Mouse (Mus musculus): ENCODE measurements at regions not wholly inside any gene's neighbourhood (a gene's known extent, or its start where the extent isn't known, plus 50 kb on each side); places are given as distances from the start of the nearest gene placed in this dataset.

DNA sequence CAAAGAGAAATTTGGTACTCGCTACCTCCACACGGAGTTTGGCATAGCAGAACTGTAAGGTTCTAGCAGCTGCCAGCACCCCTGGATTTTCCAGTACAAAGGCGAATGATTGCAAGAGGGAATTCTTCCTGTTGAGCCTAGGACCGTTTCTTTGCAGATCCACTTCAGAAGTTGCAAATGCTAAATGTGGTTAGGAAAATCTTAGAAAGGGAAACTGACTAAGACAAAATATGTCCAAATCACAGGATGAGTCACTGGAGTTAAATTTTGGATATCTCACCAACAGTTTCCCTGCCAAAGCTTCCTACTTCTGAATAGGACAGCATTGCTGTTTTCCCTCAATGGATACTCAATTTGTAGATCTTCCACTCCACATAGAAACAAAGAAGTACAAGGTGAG, 395.4 kb upstream of the Ubash3b start:
- DNase-seq = no peak

DNA sequence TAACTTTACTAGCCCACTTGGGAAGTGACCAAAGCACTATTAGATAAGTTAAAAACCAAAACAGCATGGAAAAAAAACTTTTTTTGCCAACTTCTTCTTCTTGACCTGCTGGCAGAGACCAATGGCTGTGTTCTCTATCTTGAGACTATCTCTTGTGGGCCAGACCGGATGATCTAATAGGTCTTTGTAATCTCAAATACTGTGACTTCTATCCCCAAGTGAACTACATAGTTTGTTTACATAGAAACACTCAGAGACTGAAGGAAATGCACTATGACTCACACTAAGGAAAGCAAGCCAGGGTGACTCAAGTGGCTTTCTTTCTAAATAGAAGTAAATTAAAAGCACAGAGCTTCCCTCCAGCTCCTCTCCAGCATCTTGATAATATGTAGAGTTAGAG, 384.3 kb upstream of the Ubash3b start:
- DNase-seq = peak; percentile 35

GRCm38 (mm10) chr9:41542511-41542910, 381.0 kb upstream of the Ubash3b start:
- DNase-seq = no peak

DNA sequence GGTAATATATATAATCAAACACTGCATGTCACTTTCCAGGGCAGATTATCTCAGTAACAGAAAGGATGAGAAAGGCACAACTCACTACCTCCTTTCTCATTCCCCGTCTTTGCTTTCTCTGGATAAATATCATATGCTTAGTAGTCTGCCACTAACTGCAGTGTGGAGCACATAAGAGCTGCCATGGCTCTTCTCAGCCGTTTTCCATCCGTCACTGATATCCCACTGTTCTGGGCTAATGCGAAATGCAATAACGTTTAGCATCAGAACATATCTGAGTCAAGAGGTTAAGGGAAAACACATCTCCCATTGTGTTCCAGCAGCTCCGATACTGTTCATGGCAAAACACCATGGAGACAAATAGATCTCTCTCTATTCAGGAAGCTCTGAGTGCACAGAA, 379.8 kb upstream of the Ubash3b start:
- no peak for DNase-seq

DNA sequence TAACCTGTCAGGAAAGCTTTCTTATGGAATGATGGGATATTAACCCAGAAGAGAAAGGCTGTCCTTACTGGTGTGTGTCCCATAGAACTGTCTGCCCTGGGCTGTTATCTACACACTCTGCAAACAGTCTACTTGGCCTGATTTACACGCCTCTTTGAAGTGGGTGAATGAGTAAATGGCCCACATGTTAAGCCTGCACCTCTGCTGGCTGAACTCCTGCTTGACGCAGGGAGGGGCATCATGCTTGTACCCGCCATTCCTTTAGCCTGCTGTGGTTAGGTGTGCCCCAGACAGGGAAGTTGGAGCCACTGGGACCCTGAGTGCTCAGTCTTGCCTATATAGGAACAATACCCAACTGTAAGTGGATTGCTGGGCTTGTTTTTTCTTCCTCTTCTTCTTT, 371.3 kb upstream of the Ubash3b start:
- no peak for DNase-seq

GRCm38 (mm10) chr9:41532290-41532689, 370.8 kb upstream of the Ubash3b start:
- DNase-seq = no peak

GRCm38 (mm10) chr9:41531596-41531995, 370.1 kb upstream of the Ubash3b start:
- no peak for DNase-seq

- no peak for DNase-seq
Observed at GRCm38 (mm10) chr9:41526126-41526525, 364.6 kb upstream of the Ubash3b start.

DNA sequence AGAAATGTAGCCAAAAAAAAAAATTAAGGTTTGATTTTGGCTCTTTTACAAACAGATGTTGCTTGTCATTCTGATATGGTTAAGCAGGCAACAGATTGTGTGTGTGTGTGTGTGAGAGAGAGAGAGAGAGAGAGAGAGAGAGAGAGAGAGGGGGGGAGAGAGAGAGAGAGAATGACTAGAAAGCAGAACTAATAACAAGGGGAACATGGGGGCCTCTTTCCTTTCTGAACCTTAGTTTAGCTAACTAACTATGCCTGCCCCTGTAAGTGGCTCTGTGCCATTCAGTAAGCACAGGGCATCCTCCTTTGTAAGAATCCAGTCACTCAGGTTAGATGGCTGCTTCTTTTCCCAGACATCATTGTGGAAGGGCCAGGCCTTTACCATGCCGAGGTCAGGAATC, 364.0 kb upstream of the Ubash3b start:
- no peak for DNase-seq

GRCm38 (mm10) chr9:41524591-41524990, 363.1 kb upstream of the Ubash3b start:
- no peak for DNase-seq

GRCm38 (mm10) chr9:41523969-41524368, 362.5 kb upstream of the Ubash3b start:
- DNase-seq = no peak

GRCm38 (mm10) chr9:41522302-41522701, 360.8 kb upstream of the Ubash3b start:
- DNase-seq = no peak

GRCm38 (mm10) chr9:41517787-41518186, 356.3 kb upstream of the Ubash3b start:
- no peak for DNase-seq

DNA sequence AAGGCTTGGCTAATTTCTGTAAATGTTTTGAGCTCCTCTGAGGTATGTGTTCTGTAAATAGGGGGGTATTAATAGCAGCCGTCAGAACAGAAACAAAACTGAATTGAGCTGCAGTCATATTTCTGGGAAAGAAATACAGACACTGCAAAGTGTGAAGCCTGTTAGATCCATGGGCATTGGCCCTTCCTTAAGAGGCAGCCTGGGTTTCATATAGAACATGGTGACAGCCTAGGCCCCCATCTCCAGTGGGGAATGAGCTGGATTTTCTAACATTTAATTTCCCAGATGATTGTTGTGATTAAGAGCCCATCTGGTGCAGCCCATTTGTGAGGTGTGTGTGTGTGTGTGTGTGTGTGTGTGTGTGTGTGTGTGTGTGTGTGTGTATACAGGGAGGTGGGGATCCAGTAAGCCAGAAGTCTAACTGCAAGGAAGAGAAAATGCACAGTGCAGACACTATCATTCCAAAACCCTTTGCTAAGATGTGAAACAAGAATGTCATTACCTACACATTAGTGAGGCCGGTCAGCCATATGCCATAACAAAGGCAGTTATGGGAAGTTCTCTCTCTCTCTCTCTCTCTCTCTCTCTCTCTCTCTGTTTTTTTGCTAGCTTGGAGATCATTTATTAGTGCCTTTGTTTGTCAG, 355.7 kb upstream of the Ubash3b start:
- DNase-seq = no peak

DNA sequence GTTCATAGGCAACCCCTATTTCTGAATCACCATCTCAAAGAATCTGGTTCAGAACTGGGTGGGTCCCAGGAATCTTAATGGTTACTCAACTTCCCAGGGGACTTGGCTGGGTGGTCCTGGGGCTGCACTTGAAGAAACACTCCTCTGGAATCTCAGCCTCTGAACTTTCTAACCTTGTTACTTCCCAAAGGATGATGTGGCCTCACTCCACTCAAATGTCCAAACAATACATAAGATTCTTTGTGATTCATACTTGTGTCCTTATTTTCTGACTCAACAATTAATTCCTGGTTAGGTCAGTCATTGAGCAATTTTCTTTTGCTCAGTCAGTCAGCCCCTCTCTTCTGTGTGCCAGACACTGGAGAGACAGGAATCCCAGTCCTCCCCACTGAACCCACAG, 353.7 kb upstream of the Ubash3b start:
- DNase-seq = no peak

- no peak for DNase-seq
Observed at GRCm38 (mm10) chr9:41513701-41514100, 352.2 kb upstream of the Ubash3b start.

GRCm38 (mm10) chr9:41509597-41509996, 348.1 kb upstream of the Ubash3b start:
- DNase-seq = no peak

DNA sequence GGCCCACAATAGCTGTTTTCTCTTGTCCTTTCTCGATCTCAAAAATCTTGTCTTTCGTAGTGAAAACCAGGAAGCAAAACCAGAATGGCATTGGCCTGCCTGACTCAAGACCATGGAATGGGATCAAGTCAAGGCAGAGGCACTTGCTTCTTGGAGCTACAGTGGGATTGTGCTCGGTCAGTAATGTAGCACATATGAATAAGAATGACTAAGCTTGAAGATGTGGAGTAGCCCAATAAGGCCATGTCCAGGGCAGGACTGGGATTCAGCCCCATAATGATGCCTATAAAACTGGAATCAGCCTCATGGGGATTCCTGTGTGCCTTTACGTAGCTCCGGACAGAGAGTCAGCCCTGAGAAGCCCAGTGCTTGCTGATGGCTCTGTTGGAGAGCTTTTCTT, 347.2 kb upstream of the Ubash3b start:
- DNase-seq = no peak

GRCm38 (mm10) chr9:41498326-41498725, 336.8 kb upstream of the Ubash3b start:
- no peak for DNase-seq

DNA sequence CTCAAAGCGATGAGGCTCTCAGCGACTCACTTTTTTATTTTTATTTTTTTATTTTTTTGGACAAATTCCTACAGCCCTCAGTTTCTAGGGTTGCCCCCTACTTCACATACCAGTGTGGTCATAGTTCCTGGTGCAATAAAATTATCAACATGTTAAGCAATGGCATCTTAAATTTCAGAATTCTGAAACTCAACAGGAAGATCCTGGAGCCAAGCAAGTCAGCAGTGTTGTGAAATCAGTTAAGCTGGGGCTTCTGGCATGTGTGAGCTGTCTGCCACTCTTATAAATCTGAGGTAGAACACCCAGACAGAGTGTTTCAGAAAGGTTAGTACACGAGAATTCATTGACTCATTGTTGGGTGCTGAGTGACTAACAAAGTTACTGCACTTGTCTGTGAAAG, 328.6 kb upstream of the Ubash3b start:
- DNase-seq = no peak

GRCm38 (mm10) chr9:41488046-41488445, 326.5 kb upstream of the Ubash3b start:
- no peak for DNase-seq

DNA sequence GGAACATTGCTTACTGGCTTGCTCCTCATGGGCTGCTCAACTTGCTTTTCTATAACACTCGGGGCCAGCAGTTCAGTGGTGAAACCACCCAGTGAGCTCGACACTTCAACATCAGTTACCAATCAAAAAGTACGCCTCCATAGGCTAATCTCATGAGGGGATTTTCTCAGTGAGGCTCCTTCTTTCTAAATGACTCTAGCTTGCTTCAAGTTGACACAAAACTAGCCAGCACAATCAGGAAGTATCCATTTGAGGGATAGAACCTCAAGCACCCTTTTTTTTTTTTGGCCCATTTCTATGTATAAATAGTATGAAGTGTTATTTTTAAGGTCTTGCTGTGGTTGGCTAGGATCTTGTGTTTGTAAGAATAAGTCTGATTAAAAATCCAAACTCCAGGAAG, 321.7 kb upstream of the Ubash3b start:
- DNase-seq = no peak

- DNase-seq = no peak
Observed at GRCm38 (mm10) chr9:41481611-41482266, 320.2 kb upstream of the Ubash3b start.

GRCm38 (mm10) chr9:41479854-41480749, 318.6 kb upstream of the Ubash3b start:
- peak; percentile 36 for DNase-seq
